30 mouse cellular contexts compared by ENCODE assay signal in the genomic region with DNA sequence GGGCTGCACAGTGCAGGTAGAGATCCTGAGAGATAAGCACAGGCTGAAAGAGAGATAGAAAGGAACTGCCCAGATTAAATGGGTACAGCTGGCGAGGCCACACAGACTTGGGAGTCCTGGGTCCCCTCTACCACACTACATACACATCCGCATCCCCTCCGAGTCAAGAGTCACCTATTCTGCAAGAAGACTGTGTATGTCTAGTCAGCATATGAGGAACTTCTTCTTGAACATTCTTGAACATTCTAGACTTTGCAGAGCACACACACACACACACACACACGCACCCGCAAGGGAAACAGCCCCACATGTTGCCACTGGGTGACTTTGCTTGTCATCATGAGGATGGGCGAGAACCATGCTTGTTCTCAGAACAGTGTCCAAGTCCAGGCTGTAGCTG. TPM values are rescaled to one million over a fixed set of nuclear protein-coding genes. Genes with fewer than 3 reads are reported as not detected.
DNase-seq lines count a peak whose midpoint lies in the region; ATAC-seq and TF ChIP-seq lines count a peak whose summit lies in the region.
"Had no signal": no experiment of that assay in that cellular context is flagged by ENCODE, and none has a peak within 500 bp of the region (broad histone marks: within the 10 kb centered on the region; RNA-seq: fewer than 3 reads in every experiment).

No protein-coding gene starts in this region.

- H3K4me3 ChIP-seq in G1E (ENCODE audit: low read depth, low read length) = no peak overlapping the region
- H3K4me3 ChIP-seq in left cerebral cortex, adult 2 months = no peak overlapping the region
- H3K4me3 ChIP-seq: embryonic facial prominence, embryonic 10.5 days; embryonic facial prominence, embryonic 15.5 days; forebrain, embryonic 12.5 days; heart, embryonic 13.5 days; limb, embryonic 13.5 days; liver, embryonic 13.5 days; midbrain, embryonic 13.5 days had no signal

- no peaks in the 10 kb centered on the region for H3K27me3 ChIP-seq in G1E (ENCODE audit: insufficient read depth, low read length)
- H3K27me3 ChIP-seq: heart, embryonic 13.5 days; liver, embryonic 13.5 days had no signal

- H3K27ac ChIP-seq in left cerebral cortex, adult 2 months = no peak overlapping the region
- H3K27ac ChIP-seq: embryonic facial prominence, embryonic 10.5 days; embryonic facial prominence, embryonic 15.5 days; forebrain, embryonic 12.5 days; heart, embryonic 13.5 days; limb, embryonic 13.5 days; liver, embryonic 13.5 days; midbrain, embryonic 13.5 days had no signal

- no peaks in the 10 kb centered on the region for H3K9me3 ChIP-seq in G1E (replicated peaks)
- H3K9me3 ChIP-seq: embryonic facial prominence, embryonic 10.5 days; embryonic facial prominence, embryonic 15.5 days; forebrain, embryonic 12.5 days; heart, embryonic 13.5 days; limb, embryonic 13.5 days; liver, embryonic 13.5 days; midbrain, embryonic 13.5 days had no signal

- intact Hi-C loops in left cerebral cortex, adult 2 months (cut with DNase I) = no loop called here

- DNase-seq in thymus, postnatal 0 days (ENCODE audit: low spot score) = peak; percentile 54
- no peak for DNase-seq in thymus, postnatal 4 days
- DNase-seq in G1E (ENCODE audit: low spot score) = no peak
- DNase-seq in induced T-regulatory cell, adult 2 months (ENCODE audit: low read depth) = peak; percentile 55
- DNase-seq in ovary, postnatal 14 days (ENCODE audit: low spot score) = no peak
- DNase-seq in left cerebral cortex, adult 2 months (ENCODE audit: extremely low spot score in 1 of 2, low spot score in 2 of 2) = no peak
- DNase-seq: adrenal gland, adult 8-10 months; cerebellum, adult 2 months; cerebellum, postnatal 14 days; forebrain, postnatal 0 days; gastrocnemius, postnatal 10 days; heart, postnatal 14 days; kidney, adult 8-10 months; kidney, postnatal 10 days; liver, embryonic 13.5 days; lung, adult 18-20 months; lung, postnatal 4 days; spleen, adult 18-20 months had no signal

- no peaks in the 10 kb centered on the region for H3K36me3 ChIP-seq in G1E (replicated peaks)
- H3K36me3 ChIP-seq: embryonic facial prominence, embryonic 10.5 days; embryonic facial prominence, embryonic 15.5 days; forebrain, embryonic 12.5 days; heart, embryonic 13.5 days; limb, embryonic 13.5 days; liver, embryonic 13.5 days; midbrain, embryonic 13.5 days had no signal

- peak; percentile 23; the same call in 1 of the 2 replicates for ATAC-seq in G1E (ENCODE audit: extremely low read depth, insufficient number of reproducible peaks, low FRiP score, poor library complexity, severe bottlenecking)
- ATAC-seq: forebrain, postnatal 0 days; hindbrain, embryonic 16.5 days; intestine, embryonic 16.5 days; lung, postnatal 0 days; midbrain, embryonic 13.5 days had no signal

- peaks cover 31% of the 10 kb centered on the region for H3K4me1 ChIP-seq in G1E (ENCODE audit: insufficient read depth, low read depth, low read length)
- H3K4me1 ChIP-seq: embryonic facial prominence, embryonic 15.5 days; forebrain, embryonic 12.5 days; heart, embryonic 13.5 days; liver, embryonic 13.5 days had no signal

- TF ChIP-seq CTCF in G1E (IDR thresholded peaks at IDR 0.05; ENCODE audit: low read depth, low read length) = no peak
- no peak for TF ChIP-seq CTCF in left cerebral cortex, adult 2 months (IDR thresholded peaks at IDR 0.05)

RNA-seq across cellular contexts. Expression of gene Cd247, which starts 40.1 kb away (rescaled TPM):
- polyA plus RNA-seq in thymus, postnatal 0 days (2015; fragmentation: Nextera tagmentation; extraction: Ambion mirVana) = 282 TPM in 2 replicates
- 1.1 and 3.3 TPM in 2 replicates for total RNA-seq in G1E (2014; fragmentation: Nextera tagmentation)
- total RNA-seq in G1E (2017) = 1.0 and 1.4 TPM in 2 replicates
- 0.96 and 1.6 TPM in 2 replicates for polyA plus RNA-seq in G1E (2012)
- not detected for total RNA-seq in left cerebral cortex, adult 2 months (2021)
- total RNA-seq: layer of hippocampus, adult 18-20 months; layer of hippocampus, postnatal 14 days; left cerebral cortex, adult 8-10 months had no signal

Comparison
In these comparisons a context has a peak if more than half of its experiments do, and no peak if none do; other contexts are left out.
1. DNase-seq: peak in thymus, postnatal 0 days (single experiment) and induced T-regulatory cell, adult 2 months (single experiment); none in thymus, postnatal 4 days (single experiment), G1E (single experiment), ovary, postnatal 14 days (single experiment) and left cerebral cortex, adult 2 months (0 of 2).